8 mouse cellular contexts compared by ENCODE assay signal in genomic region chr6:53818264-53818731, GRCm38 (mm10). TPM values are rescaled to one million over a fixed set of nuclear protein-coding genes. Genes with fewer than 3 reads are reported as not detected.
A peak's percentile ranks its signal among the peaks of the same experiment; 100 is the strongest.
DNase-seq lines count a peak whose midpoint lies in the region; ATAC-seq and TF ChIP-seq lines count a peak whose summit lies in the region.

No protein-coding gene starts in this region.

- TF ChIP-seq CTCF in liver, postnatal 0 days (IDR thresholded peaks at IDR 0.05; ENCODE audit: low read depth), result peak; percentile 63

- DNase-seq in spleen, postnatal 10 days (ENCODE audit: low spot score in 2 of 2), result peak; percentile 10 to 47
- DNase-seq in spleen, postnatal 14 days (ENCODE audit: low spot score in 2 of 2), result no peak
- DNase-seq in forebrain, embryonic 11.5 days (ENCODE audit: low spot score), result peak; percentile 81
- peak; percentile 88 for DNase-seq in kidney, postnatal 14 days
- DNase-seq in liver, postnatal 0 days, result peak; percentile 60
- DNase-seq in yolk sac, embryonic 10.5 days (ENCODE audit: low spot score), result peak; percentile 54

- H3K4me3 ChIP-seq in forebrain, embryonic 11.5 days (ENCODE audit: low read depth, low read length), result peak overlapping the region; percentile 53
- peak overlapping the region; percentile 66 for H3K4me3 ChIP-seq in heart, embryonic 15.5 days
- peak overlapping the region; percentile 24 for H3K4me3 ChIP-seq in liver, postnatal 0 days (ENCODE audit: low read depth, low read length)
- H3K4me3 ChIP-seq in neural tube, embryonic 15.5 days (replicated peaks), result peak overlapping the region; percentile 51

- H3K9me3 ChIP-seq in forebrain, embryonic 11.5 days (ENCODE audit: control insufficient read depth, low read length), result no peaks in the 10 kb centered on the region
- no peaks in the 10 kb centered on the region for H3K9me3 ChIP-seq in heart, embryonic 15.5 days (replicated peaks)
- no peaks in the 10 kb centered on the region for H3K9me3 ChIP-seq in liver, postnatal 0 days (ENCODE audit: low read length)
- no peaks in the 10 kb centered on the region for H3K9me3 ChIP-seq in neural tube, embryonic 15.5 days (replicated peaks)

- peak overlapping the region; percentile 89 for H3K4me2 ChIP-seq in forebrain, embryonic 11.5 days (ENCODE audit: low read depth, low read length, severe bottlenecking)
- H3K4me2 ChIP-seq in heart, embryonic 15.5 days, result peak overlapping the region; percentile 97
- H3K4me2 ChIP-seq in liver, postnatal 0 days (ENCODE audit: low read depth, low read length), result peak overlapping the region; percentile 52
- H3K4me2 ChIP-seq in neural tube, embryonic 15.5 days, result peak overlapping the region; percentile 89

- no peak overlapping the region; the same call in 1 of the 2 replicates for H3K9ac ChIP-seq in forebrain, embryonic 11.5 days (ENCODE audit: low read length)
- H3K9ac ChIP-seq in heart, embryonic 15.5 days, result 0 out of 2 replicates have a peak overlapping the region, but pooled peaks have one; percentile 26
- no peak overlapping the region for H3K9ac ChIP-seq in liver, postnatal 0 days (replicated peaks)
- H3K9ac ChIP-seq in neural tube, embryonic 15.5 days (replicated peaks), result peak overlapping the region; percentile 49

- H3K36me3 ChIP-seq in forebrain, embryonic 11.5 days (ENCODE audit: control insufficient read depth, insufficient read depth, low read length), result no peaks in the 10 kb centered on the region
- no peaks in the 10 kb centered on the region for H3K36me3 ChIP-seq in heart, embryonic 15.5 days
- H3K36me3 ChIP-seq in liver, postnatal 0 days (replicated peaks; ENCODE audit: insufficient read depth, low read length), result no peaks in the 10 kb centered on the region
- H3K36me3 ChIP-seq in neural tube, embryonic 15.5 days, result no peaks in the 10 kb centered on the region

- H3K4me1 ChIP-seq in forebrain, embryonic 11.5 days (replicated peaks; ENCODE audit: control insufficient read depth, insufficient read depth, low read length), result peaks cover 12% of the 10 kb centered on the region; the same call in 1 of the 2 replicates
- peaks cover 33% of the 10 kb centered on the region for H3K4me1 ChIP-seq in heart, embryonic 15.5 days (replicated peaks)
- peaks cover 18% of the 10 kb centered on the region for H3K4me1 ChIP-seq in liver, postnatal 0 days (ENCODE audit: insufficient read depth)
- peaks cover 40% of the 10 kb centered on the region for H3K4me1 ChIP-seq in neural tube, embryonic 15.5 days

- no peak for TF ChIP-seq EP300 in liver, postnatal 0 days (IDR thresholded peaks at IDR 0.05; ENCODE audit: low read depth)

- 1% methylated on average over 42 of the region's 42 CpGs for WGBS in forebrain, embryonic 11.5 days
- WGBS in heart, embryonic 15.5 days, result under 1% methylated on average over 42 of the region's 42 CpGs
- WGBS in liver, postnatal 0 days (ENCODE audit: insufficient replicate concordance), result 2% methylated on average over 42 of the region's 42 CpGs
- WGBS in neural tube, embryonic 15.5 days, result 1% methylated on average over 42 of the region's 42 CpGs

- no peak overlapping the region for H3K27ac ChIP-seq in forebrain, embryonic 11.5 days (ENCODE audit: low read depth, low read length)
- H3K27ac ChIP-seq in heart, embryonic 15.5 days, result no peak overlapping the region
- no peak overlapping the region for H3K27ac ChIP-seq in liver, postnatal 0 days (ENCODE audit: low read depth)
- no peak overlapping the region for H3K27ac ChIP-seq in neural tube, embryonic 15.5 days (replicated peaks)

- H3K27me3 ChIP-seq in forebrain, embryonic 11.5 days (ENCODE audit: control insufficient read depth, insufficient read depth, low read length), result peaks cover 41% of the 10 kb centered on the region
- H3K27me3 ChIP-seq in heart, embryonic 15.5 days, result peaks cover 58% of the 10 kb centered on the region
- H3K27me3 ChIP-seq in liver, postnatal 0 days (ENCODE audit: insufficient read depth, low read length), result peaks cover 65% of the 10 kb centered on the region
- H3K27me3 ChIP-seq in neural tube, embryonic 15.5 days (replicated peaks), result peaks cover 54% of the 10 kb centered on the region

- peak; percentile 50 for ATAC-seq in forebrain, embryonic 11.5 days (replicated peaks; ENCODE audit: low FRiP score)
- no peak for ATAC-seq in heart, embryonic 15.5 days (replicated peaks; ENCODE audit: insufficient number of reproducible peaks, insufficient read depth, low FRiP score, low read depth)
- ATAC-seq in liver, postnatal 0 days, result no peak
- ATAC-seq in neural tube, embryonic 15.5 days (ENCODE audit: low FRiP score), result peak; percentile 36; the same call in 1 of the 2 replicates

RNA-seq across cellular contexts. Expression of gene Tril, which starts 2.3 kb away (rescaled TPM):
- 22.6 and 26.5 TPM in 2 replicates for polyA plus RNA-seq in forebrain, embryonic 11.5 days (2014; fragmentation: Nextera tagmentation; extraction: Ambion mirVana)
- 5.5 and 9.1 TPM in 2 replicates for polyA plus RNA-seq in heart, embryonic 15.5 days (2015; fragmentation: Nextera tagmentation; extraction: Ambion mirVana)
- polyA plus RNA-seq in liver, postnatal 0 days (2015; fragmentation: Nextera tagmentation; extraction: Ambion mirVana), result 0.25 and 0.31 TPM in 2 replicates
- 14.6 and 16.3 TPM in 2 replicates for polyA plus RNA-seq in neural tube, embryonic 15.5 days (2015; fragmentation: Nextera tagmentation; extraction: Ambion mirVana)

Comparison
In these comparisons a context has a peak if more than half of its experiments do, and no peak if none do; other contexts are left out.
1. DNase-seq: peak in spleen, postnatal 10 days (2 of 2), forebrain, embryonic 11.5 days (single experiment), kidney, postnatal 14 days (single experiment), liver, postnatal 0 days (single experiment) and yolk sac, embryonic 10.5 days (single experiment); none in spleen, postnatal 14 days (0 of 2).
2. ATAC-seq: peak in forebrain, embryonic 11.5 days (single experiment) and neural tube, embryonic 15.5 days (single experiment); none in heart, embryonic 15.5 days (single experiment) and liver, postnatal 0 days (single experiment).
3. H3K9ac ChIP-seq: peak in heart, embryonic 15.5 days (single experiment) and neural tube, embryonic 15.5 days (single experiment); none in forebrain, embryonic 11.5 days (single experiment) and liver, postnatal 0 days (single experiment).
4. Peak in every context shown above with its lines, with median percentiles within 50 percentile points of each other: H3K4me2 ChIP-seq and H3K4me3 ChIP-seq.